Mouse (Mus musculus) subcutaneous adipose tissue, adult 2 months (tissue): ENCODE results near the gene Rps19. TPM values are rescaled to one million over a fixed set of nuclear protein-coding genes. Genes with fewer than 3 reads are reported as not detected.

Experiments
- polyA plus RNA-seq: library from polyadenylated mRNA; depleted of rRNA; stranded (reverse); fragments of >200 nt; gene quantifications from 2 replicates; pipeline ENCODE4 v1.2.3, GENCODE M21; 2012; ENCODE audit warnings: low replicate concordance; rRNA removed

Gene Rps19
- polyA plus RNA-seq: 506 and 945 TPM in 2 replicates

DNA sequence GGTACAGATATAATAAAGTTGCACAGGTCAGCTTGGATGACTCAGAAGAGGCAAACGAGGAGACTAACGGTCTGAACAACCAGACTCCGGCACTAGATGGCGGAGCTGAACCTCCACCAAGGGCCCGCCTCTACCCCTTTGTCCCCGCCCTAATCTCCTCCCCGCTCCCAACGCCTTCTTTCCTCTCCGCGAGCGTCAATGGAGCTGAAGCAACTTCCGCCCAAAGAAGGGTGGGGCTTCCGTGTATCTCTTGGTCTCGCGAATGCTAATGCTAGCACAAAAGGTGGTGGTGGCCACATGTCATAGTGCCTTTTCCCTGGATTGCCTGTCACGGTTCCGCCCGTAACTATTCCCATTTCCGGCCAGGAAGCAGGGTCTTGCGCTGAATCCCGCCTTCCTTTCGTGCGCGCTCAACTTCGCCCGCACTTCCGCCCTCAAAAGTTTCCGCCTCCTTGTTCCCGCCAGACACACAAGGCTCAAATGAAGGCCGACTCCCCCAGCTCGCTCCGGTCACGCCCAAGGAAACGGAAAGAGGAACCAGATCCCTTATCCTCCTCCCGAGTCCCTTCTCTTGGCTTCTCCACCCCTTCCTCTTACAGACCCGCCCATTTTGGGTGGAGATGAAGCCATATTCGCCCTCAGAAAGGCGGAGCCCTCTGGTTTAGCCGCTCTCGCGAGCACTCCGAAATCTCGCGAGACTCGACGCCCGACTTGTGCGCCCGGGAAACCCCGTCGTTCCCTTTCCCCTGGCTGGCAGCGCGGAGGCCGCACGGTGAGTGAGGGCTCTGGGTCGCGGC is at the start of gene Rps19:
TSS of gene Rps19 (plus strand) at position 476 of the 797 bp plus-strand sequence.

GRCm38 (mm10) chr7:24861913-24862312 is 22.3 kb upstream of the Rps19 start, which contains the start of gene Gm9844:
Gene Gm9844 (plus strand): TSS chr7:24862213.

DNA sequence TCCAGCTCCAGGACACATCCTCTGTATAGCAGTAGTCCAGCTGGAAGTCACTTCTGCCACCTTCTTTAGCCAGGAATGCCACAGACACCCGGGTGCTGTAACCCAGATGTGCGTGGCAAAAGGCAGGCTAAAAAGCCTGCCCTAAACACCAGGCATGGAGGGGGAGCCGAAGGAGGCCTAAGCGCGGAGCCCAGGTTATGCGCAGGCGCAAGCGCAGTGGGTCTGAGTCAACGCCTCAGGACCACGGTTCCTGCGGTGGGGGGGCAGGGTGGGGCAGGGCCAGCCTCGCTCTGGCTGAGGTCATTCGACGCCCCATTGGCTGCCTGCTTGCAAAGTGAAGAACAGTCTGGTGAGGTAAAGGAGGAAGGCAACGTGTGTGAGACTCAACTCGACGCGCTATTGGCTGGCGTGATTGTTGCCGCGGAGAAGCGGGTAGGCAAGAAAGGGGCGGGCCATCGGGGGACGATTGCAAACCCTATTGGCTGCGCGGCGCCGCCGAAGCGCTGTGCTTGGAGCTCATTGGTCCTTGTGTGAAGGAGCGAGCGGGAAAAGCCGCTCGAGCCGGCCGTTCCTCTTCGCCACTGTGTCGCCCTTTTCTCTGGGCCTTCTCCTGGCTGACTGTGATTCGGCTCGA is 14.5 kb upstream of the Rps19 start, which contains the start of the genes Lypd4 and Dmrtc2:
TSS of gene Lypd4 (minus strand) at position 410 of the 634 bp plus-strand sequence.
TSS of gene Dmrtc2 (plus strand) at position 526 of the 634 bp plus-strand sequence.

DNA sequence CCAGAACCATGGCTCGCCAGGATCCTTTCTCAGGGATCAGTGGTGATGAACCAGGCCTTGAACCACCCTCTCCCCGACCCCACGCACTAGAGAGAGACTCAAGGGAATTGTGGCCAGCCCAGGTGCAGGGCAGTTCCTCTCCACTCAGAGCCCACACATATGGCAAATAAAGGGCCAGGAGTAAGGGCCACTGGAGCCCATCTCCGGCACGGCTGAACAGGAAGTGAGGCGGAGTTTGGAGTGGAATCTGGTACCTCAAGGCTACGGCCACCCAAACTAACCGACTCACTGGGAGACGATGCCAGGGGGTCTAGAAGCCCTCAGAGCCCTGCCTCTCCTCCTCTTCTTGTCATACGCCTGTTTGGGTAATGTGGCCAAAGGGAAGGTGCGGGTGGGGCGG is 13.1 kb downstream of the Rps19 start, which contains the start of gene Cd79a:
TSS of gene Cd79a (plus strand) at position 158 of the 400 bp plus-strand sequence.

GRCm38 (mm10) chr7:24902630-24903443 is 18.7 kb downstream of the Rps19 start, which contains the start of gene Arhgef1:
Gene Arhgef1 (plus strand): TSS chr7:24902912.

Other genes with a start within 250 kb of the Rps19 start
- gene Lypd3, start 247.8 kb upstream of the Rps19 start, polyA plus RNA-seq: 0.07 and 0.81 TPM in 2 replicates
- not detected in 2 replicates for gene Tex101, start 207.7 kb upstream of the Rps19 start, polyA plus RNA-seq
- gene BC049730, start 175.1 kb upstream of the Rps19 start, polyA plus RNA-seq: not detected in 2 replicates
- not detected in 2 replicates for gene Gm4763, start 157.5 kb upstream of the Rps19 start, polyA plus RNA-seq
- 0.10 and 0.41 TPM in 2 replicates for gene Cd177, start 124.1 kb upstream of the Rps19 start, polyA plus RNA-seq
- gene Ceacam10, start 107.2 kb upstream of the Rps19 start, polyA plus RNA-seq: 0.72 and 2.0 TPM in 2 replicates
- 3.5 and 6.8 TPM in 2 replicates for gene Gm9844, start 22.2 kb upstream of the Rps19 start, polyA plus RNA-seq
- not detected in 2 replicates for gene Lypd4, start 14.4 kb upstream of the Rps19 start, polyA plus RNA-seq
- 0.20 TPM in 1 of 2 replicates, not detected in the other for gene Dmrtc2, start 14.3 kb upstream of the Rps19 start, polyA plus RNA-seq
- 2.0 and 3.7 TPM in 2 replicates for gene Cd79a, start 13.0 kb downstream of the Rps19 start, polyA plus RNA-seq
- 231 and 248 TPM in 2 replicates for gene Arhgef1, start 18.5 kb downstream of the Rps19 start, polyA plus RNA-seq
- gene Gm4881, start 60.1 kb downstream of the Rps19 start, polyA plus RNA-seq: not detected in 2 replicates
- 496 and 596 TPM in 2 replicates for gene Rabac1, start 88.4 kb downstream of the Rps19 start, polyA plus RNA-seq
- gene Atp1a3, start 121.6 kb downstream of the Rps19 start, polyA plus RNA-seq: 14.8 and 16.0 TPM in 2 replicates
- 14.7 and 51.0 TPM in 2 replicates for gene Grik5, start 188.0 kb downstream of the Rps19 start, polyA plus RNA-seq
- gene Zfp574, start 188.2 kb downstream of the Rps19 start, polyA plus RNA-seq: 15.4 and 37.3 TPM in 2 replicates